Comparison of ENCODE assay signal across 11 mouse cellular contexts in the genomic region with DNA sequence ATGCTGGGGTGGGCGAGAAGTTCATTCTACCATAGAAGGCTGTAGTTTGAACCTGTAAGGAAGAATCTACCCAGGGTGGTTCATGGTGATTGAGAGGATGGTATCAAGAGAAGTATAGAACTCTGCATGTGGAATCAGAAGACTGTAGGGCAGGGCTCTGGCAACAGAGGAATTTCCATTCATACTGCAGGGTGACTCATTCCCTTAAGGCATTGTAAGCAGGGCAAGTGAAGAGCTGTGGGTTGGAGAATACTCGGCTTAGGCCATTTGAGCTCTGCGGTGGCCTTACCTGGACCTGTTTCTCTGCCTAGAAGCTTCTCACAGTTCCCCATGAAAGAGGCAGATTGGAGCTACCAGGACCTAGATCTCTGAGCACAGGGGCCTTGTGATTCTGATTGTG.
"Had no signal": no experiment of that assay in that cellular context is flagged by ENCODE, and none has a peak within 500 bp of the region (broad histone marks: within the 10 kb centered on the region; RNA-seq: fewer than 3 reads in every experiment).

No protein-coding gene starts in this region.

- DNase-seq: kidney, postnatal 10 days; right cerebral cortex, adult 18-20 months; thymus, postnatal 4 days had no signal

- H3K4me1 ChIP-seq: limb, embryonic 10.5 days; lung, embryonic 15.5 days; midbrain, embryonic 13.5 days; neural tube, embryonic 15.5 days; stomach, embryonic 15.5 days had no signal

- H3K36me3 ChIP-seq: limb, embryonic 10.5 days; liver, embryonic 12.5 days; lung, embryonic 15.5 days; midbrain, embryonic 13.5 days; neural tube, embryonic 15.5 days; stomach, embryonic 15.5 days had no signal

- H3K4me3 ChIP-seq: left cerebral cortex, adult 2 months; limb, embryonic 10.5 days; liver, embryonic 12.5 days; lung, embryonic 15.5 days; midbrain, embryonic 13.5 days; myocyte; neural tube, embryonic 15.5 days; stomach, embryonic 15.5 days had no signal

- H3K9me3 ChIP-seq: limb, embryonic 10.5 days; liver, embryonic 12.5 days; lung, embryonic 15.5 days; midbrain, embryonic 13.5 days; neural tube, embryonic 15.5 days; stomach, embryonic 15.5 days had no signal

- H3K9ac ChIP-seq: liver, embryonic 12.5 days; lung, embryonic 15.5 days; midbrain, embryonic 13.5 days; neural tube, embryonic 15.5 days; stomach, embryonic 15.5 days had no signal

- ATAC-seq: liver, embryonic 12.5 days; midbrain, embryonic 13.5 days had no signal

- H3K27ac ChIP-seq: left cerebral cortex, adult 2 months; limb, embryonic 10.5 days; liver, embryonic 12.5 days; lung, embryonic 15.5 days; midbrain, embryonic 13.5 days; neural tube, embryonic 15.5 days; stomach, embryonic 15.5 days had no signal

- H3K4me2 ChIP-seq: liver, embryonic 12.5 days; lung, embryonic 15.5 days; midbrain, embryonic 13.5 days; neural tube, embryonic 15.5 days; stomach, embryonic 15.5 days had no signal

- H3K27me3 ChIP-seq: liver, embryonic 12.5 days; lung, embryonic 15.5 days; midbrain, embryonic 13.5 days; neural tube, embryonic 15.5 days; stomach, embryonic 15.5 days had no signal
